Mouse (Mus musculus) lung, embryonic 16.5 days (tissue): ENCODE data around the gene Mas1. TPM values are rescaled to one million over a fixed set of nuclear protein-coding genes. Genes with fewer than 3 reads are reported as not detected.
A peak's percentile ranks its signal among the peaks of the same experiment; 100 is the strongest.

Source experiments
- ATAC-seq: fragments of 200-750 bp; cut with Nextera tagmentation; 2 replicates; pipeline ENCODE4 v1.8.0; 2017; ENCODE audit warnings: low read depth, mild to moderate bottlenecking, moderate library complexity
- H3K27ac ChIP-seq: fragments of 300-500 bp; sonication (generic); 2 replicates; pipeline ENCODE4 v1.5.1; 2014; ENCODE audit warnings: mild to moderate bottlenecking, control low read depth, low read length
- H3K27me3 ChIP-seq: fragments of 300-500 bp; sonication (generic); 2 replicates; pipeline ENCODE4 v1.6.1; 2014; ENCODE audit warnings: low read depth, low read length, mixed read lengths; ENCODE audit not compliant: control insufficient read depth, insufficient read depth
- H3K36me3 ChIP-seq: fragments of 300-500 bp; sonication (generic); 2 replicates; pipeline ENCODE4 v1.6.1; 2014; ENCODE audit warnings: low read length; ENCODE audit not compliant: control insufficient read depth, insufficient read depth
- H3K4me1 ChIP-seq: fragments of 300-500 bp; sonication (generic); replicated peaks from 2 replicates; pipeline ENCODE4 v1.6.1; 2014; ENCODE audit warnings: low read length, mixed read lengths; ENCODE audit not compliant: control insufficient read depth, insufficient read depth
- H3K4me2 ChIP-seq: fragments of 300-500 bp; sonication (generic); 2 replicates; pipeline ENCODE4 v1.6.1; 2014; ENCODE audit warnings: low read depth, low read length, control low read depth
- H3K4me3 ChIP-seq: fragments of 300-500 bp; sonication (generic); 2 replicates; pipeline ENCODE4 v1.5.1; 2014; ENCODE audit warnings: mild to moderate bottlenecking, low read length, control low read depth
- H3K9ac ChIP-seq: fragments of 300-500 bp; sonication (generic); 2 replicates; pipeline ENCODE4 v1.6.1; 2014; ENCODE audit warnings: low read length, control low read depth
- H3K9me3 ChIP-seq: fragments of 300-500 bp; sonication (generic); 2 replicates; pipeline ENCODE4 v1.6.1; 2016; ENCODE audit warnings: low read length; ENCODE audit not compliant: control insufficient read depth
- WGBS: fragments of 180-500 bp; shearing (Covaris S2); extraction: QIAGEN DNeasy Blood & Tissue Kit; methylation state at CpG from one replicate; pipeline ENCODE4 v1.1.7; 2014; 5-methylcytosine and 5-hydroxymethylcytosine counted together
- polyA plus RNA-seq: library from polyadenylated mRNA; unstranded; fragments of >200 nt; fragmentation: Nextera tagmentation; extraction: Ambion mirVana; gene quantifications from 2 replicates; pipeline ENCODE4 v1.2.1, GENCODE M21; 2015

The Mas1 gene
- 0.25 and 0.40 TPM in 2 replicates for polyA plus RNA-seq

DNA sequence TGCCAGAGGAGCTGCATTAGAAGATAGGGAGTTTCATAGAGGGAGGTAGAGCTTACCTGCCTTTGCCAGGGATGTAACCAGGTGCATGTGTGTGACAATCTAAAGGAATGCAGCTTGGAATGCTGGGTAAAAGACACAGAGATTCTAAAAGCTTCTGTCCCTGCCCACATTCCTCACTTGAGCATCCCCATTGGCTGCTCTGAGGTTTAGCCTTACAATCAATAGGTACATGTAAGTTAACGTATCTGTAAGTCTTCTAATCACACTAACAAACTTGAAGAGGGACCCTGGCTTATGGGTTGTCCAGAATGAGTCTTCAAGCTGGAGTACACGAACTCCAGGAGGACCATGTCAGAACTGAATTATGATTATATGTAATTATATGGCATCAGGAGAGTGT lies at the start of gene Mas1:
Gene Mas1, minus strand, starts transcription at position 101 of the 400 bp plus-strand sequence.
- peaks cover 4% of the 10 kb centered on the region; the same call in 1 of the 2 replicates for H3K27me3 ChIP-seq
- 21% methylated on average over 2 of the region's 2 CpGs for WGBS
- H3K9ac ChIP-seq, result no peak within 1 kb of the TSS
- H3K36me3 ChIP-seq, result no peaks in the 10 kb centered on the region
- H3K4me3 ChIP-seq, result no peak within 1 kb of the TSS
- H3K9me3 ChIP-seq, result no peaks in the 10 kb centered on the region
- no peak within 1 kb of the TSS for H3K27ac ChIP-seq
- no peak for ATAC-seq
- peaks cover 8% of the 10 kb centered on the region; the same call in 1 of the 2 replicates for H3K4me1 ChIP-seq
- no peak within 1 kb of the TSS for H3K4me2 ChIP-seq

DNA sequence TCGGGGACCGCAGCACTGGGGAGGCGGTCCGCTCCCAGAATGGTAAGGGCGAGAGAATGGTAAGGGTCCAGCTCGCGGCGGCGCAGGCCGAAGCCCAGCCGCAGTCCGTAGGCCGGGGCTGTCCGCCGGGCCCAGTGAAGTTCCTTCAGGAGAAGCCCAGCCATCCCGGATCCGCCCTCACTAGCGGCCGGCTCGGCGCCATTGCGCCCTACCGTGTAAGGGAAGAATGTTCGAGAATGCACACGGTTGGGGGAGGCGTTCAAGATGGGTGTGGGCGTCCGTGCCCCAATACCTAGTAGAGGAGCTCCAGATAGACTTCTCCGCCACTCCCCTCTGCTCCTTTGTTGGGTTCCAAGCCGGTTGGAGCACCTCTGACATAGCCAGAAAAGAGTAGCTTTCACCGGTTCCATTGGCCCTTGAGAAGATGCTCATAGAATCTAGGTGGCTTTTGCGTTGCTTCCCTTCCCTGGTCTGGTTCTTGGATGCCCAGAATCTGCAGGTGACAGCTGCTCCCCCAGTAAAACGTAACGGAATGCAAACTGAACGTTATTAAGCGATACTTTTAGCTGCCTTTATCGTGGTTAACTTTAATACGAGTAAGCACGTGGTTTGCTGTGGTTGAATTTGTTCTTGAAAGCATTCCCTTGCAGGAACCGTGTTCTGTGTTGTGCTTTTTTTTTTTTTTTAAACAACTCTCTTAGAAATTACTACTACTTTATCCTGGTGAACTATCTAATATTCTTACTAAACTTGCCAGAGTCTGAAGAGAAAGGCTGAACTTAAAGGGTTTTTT lies 48.8 kb upstream of the Mas1 start:
- no peaks in the 10 kb centered on the region for H3K9me3 ChIP-seq
- peaks cover 44% of the 10 kb centered on the region for H3K36me3 ChIP-seq
- no peaks in the 10 kb centered on the region for H3K27me3 ChIP-seq
- peak overlapping the region; percentile 92 for H3K27ac ChIP-seq
- peak; percentile 53 for ATAC-seq
- H3K4me1 ChIP-seq, result peaks cover 4% of the 10 kb centered on the region; the same call in 1 of the 2 replicates
- peak overlapping the region; percentile 55 for H3K4me2 ChIP-seq
- under 1% methylated on average over 40 of the region's 40 CpGs for WGBS
- H3K4me3 ChIP-seq, result peak overlapping the region; percentile 99
- peak overlapping the region; percentile 98 for H3K9ac ChIP-seq

DNA sequence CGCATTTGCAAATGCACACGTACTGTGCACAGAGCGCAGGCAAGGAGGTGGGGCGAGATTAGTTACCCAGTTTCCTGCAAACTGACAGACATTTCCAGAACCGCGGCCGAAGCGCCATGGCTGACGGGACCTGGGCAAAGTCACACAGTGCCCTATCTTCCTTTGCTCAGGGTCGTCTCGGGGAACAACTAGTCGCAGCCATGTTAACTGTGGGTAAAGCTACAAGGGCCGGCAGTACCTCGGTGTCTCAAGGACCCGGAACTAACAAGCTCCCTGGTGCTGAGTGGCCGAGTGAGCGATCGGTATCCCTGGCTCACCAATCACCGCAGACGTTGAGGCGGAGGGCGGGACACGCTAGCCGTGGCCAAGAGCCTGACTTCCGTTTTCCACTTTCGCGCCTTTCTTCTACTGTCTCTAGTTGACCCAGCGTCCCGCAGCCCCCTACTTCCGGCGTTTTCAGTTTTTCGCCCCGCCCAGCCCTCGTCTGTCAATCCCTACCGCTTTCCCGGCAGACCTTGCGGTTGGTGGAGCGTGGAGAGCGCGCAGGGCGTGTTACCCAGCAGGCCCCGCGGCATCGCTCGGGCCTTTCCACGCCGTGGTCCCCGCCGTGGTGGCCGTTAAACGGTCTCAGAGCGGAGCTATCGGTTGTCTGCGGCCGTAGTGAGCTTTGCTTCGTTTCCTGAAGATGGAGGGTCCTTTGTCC lies 48.1 kb upstream of the Mas1 start, which contains the start of gene Mrpl18:
Gene Mrpl18, minus strand, starts transcription at position 465 of the 703 bp plus-strand sequence.
- Histone ChIP-seq H3K4me2 (peak within 1 kb of the TSS; percentile 72), H3K36me3 (peaks cover 42% of the 10 kb centered on the region), H3K9ac (peak within 1 kb of the TSS; percentile 98), H3K9me3 (no peaks in the 10 kb centered on the region), H3K4me3 (peak within 1 kb of the TSS; percentile 99), H3K27ac (peak within 1 kb of the TSS; percentile 92), H3K27me3 (no peaks in the 10 kb centered on the region), H3K4me1 (peaks cover 4% of the 10 kb centered on the region; the same call in 1 of the 2 replicates)
- peak; percentile 99 for ATAC-seq
- WGBS, result under 1% methylated on average over 56 of the region's 56 CpGs

DNA sequence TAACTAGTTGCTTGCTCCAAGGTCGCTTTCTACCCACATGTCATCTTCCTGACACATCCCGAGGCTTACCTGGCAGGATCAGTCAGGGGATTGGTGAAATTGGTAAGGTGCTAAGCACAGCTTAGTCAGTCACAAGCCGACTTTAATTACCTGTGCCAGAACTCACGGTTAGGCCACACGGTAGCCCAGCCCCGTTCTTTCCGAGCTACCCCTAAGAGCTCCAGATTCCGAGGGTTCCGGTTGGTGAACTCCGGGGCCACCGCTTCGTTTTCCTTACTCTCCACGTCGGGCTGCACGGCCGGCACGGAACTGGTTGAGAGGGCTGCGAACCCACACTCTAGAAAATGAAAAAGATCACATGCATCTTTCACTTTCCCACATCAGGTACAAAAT lies 47.5 kb upstream of the Mas1 start, which contains the start of gene Tcp1:
Gene Tcp1, plus strand, starts transcription at position 214 of the 393 bp plus-strand sequence.
- Histone ChIP-seq H3K9ac (peak within 1 kb of the TSS; percentile 98), H3K4me1 (peaks cover 4% of the 10 kb centered on the region; the same call in 1 of the 2 replicates), H3K4me2 (peak within 1 kb of the TSS; percentile 72), H3K36me3 (peaks cover 38% of the 10 kb centered on the region), H3K27me3 (no peaks in the 10 kb centered on the region), H3K9me3 (no peaks in the 10 kb centered on the region), H3K27ac (peak within 1 kb of the TSS; percentile 92), H3K4me3 (peak within 1 kb of the TSS; percentile 99)
- WGBS, result under 1% methylated on average over 18 of the region's 18 CpGs
- ATAC-seq, result no peak

DNA sequence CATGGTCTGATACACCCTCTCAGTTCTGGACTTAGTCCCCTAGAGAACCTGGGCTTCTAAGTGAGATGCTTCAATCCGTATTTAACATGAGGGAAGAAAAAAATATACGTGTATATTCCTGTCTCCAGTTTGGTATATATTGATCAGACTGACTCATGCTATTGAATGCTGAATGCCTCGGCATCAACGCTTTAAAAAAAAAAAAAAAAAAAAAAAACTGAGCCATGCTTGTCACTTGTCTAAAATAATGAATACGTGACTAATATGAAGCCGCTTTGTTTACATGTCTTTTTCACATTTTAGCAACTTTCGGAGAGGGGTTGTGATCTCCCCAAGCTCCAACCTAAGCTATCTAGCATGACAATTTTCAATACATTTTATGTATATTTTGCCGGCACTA lies 42.4 kb upstream of the Mas1 start:
- Histone ChIP-seq H3K4me1 (no peaks in the 10 kb centered on the region; the same call in 1 of the 2 replicates), H3K9ac (no peak overlapping the region), H3K36me3 (peaks cover 26% of the 10 kb centered on the region), H3K27ac (no peak overlapping the region), H3K9me3 (no peaks in the 10 kb centered on the region), H3K4me2 (no peak overlapping the region), H3K27me3 (no peaks in the 10 kb centered on the region), H3K4me3 (no peak overlapping the region)
- WGBS, result 84% methylated on average over 8 of the region's 8 CpGs
- ATAC-seq, result no peak

DNA sequence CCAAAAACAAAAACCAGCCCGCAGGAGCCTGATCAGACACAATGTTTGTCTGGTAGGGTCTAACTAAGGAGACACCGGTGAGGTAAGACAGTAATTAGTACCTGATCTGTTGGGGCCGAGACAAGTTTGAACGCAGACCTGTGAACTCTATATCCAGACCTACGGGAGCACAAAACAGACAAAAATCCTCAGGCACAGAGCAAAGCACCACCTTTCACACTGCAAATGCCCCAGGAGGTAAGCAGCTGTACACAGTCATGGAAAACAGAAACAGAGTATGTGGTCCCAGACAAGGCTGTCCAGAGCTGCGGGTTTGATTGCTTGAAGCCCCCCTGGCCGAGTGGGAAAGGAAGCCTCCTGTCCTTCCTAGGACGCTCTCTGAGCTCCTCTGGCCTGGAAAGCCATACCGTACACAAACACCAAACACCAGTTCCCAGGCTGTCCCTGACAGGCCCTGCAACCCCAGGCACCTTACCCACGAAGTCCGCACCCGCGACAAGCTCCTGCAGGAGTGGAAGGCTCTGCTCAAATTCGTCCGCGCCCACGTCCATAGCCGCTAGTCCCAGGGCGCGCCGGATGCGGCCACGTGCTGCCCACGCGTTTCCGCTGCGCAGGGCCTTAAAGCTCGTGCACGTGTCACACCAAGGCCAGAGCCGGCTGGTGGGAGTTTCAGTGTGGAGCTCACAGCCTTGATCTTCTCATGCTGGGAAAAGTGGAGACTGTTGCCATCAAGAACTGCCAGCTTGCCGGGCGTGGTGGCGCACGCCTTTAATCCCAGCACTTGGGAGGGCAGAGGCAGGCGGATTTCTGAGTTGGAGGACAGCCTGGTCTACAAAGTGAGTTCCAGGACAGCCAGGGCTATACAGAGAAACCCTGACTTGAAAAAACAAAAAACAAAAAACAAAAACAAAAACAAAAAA lies 41.7 kb upstream of the Mas1 start, which contains the start of gene Pnldc1:
Gene Pnldc1, minus strand, starts transcription at position 870 of the 920 bp plus-strand sequence.
- WGBS, result 75% methylated on average over 35 of the region's 35 CpGs
- peaks cover 26% of the 10 kb centered on the region for H3K36me3 ChIP-seq

DNA sequence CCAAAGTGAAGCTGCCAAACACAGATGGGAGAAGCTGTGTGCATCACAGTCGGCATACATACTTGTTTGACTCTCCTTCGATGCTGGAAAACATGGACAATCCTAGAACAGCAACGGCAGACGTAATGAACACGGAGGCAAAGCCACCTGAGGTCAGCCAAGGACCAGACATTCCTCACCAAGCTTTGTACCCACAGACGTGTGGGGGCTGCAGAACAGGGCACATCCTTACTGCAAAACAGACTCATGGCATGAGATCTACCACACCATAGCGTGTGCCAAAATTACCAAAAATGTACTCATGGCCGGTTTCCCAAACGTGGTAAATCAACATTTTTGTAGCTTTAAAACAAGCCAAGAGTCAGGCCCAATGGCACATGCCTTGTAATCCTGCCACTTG lies 38.5 kb upstream of the Mas1 start:
- 88% methylated on average over 9 of the region's 9 CpGs for WGBS
- no peak overlapping the region for H3K4me2 ChIP-seq
- H3K27ac ChIP-seq, result no peak overlapping the region
- no peaks in the 10 kb centered on the region for H3K9me3 ChIP-seq
- no peak for ATAC-seq
- no peak overlapping the region for H3K9ac ChIP-seq
- no peaks in the 10 kb centered on the region for H3K27me3 ChIP-seq
- peaks cover 2% of the 10 kb centered on the region; the same call in 1 of the 2 replicates for H3K36me3 ChIP-seq
- peaks cover 5% of the 10 kb centered on the region; the same call in 1 of the 2 replicates for H3K4me1 ChIP-seq
- no peak overlapping the region for H3K4me3 ChIP-seq

More for the DNA sequence above, 41.7 kb upstream of the Mas1 start, which contains the start of gene Pnldc1:
- Histone ChIP-seq H3K27me3 (no peaks in the 10 kb centered on the region), H3K4me2 (no peak within 1 kb of the TSS), H3K4me3 (no peak within 1 kb of the TSS), H3K9me3 (no peaks in the 10 kb centered on the region), H3K4me1 (no peaks in the 10 kb centered on the region), H3K27ac (no peak within 1 kb of the TSS), H3K9ac (no peak within 1 kb of the TSS)
- no peak for ATAC-seq

DNA sequence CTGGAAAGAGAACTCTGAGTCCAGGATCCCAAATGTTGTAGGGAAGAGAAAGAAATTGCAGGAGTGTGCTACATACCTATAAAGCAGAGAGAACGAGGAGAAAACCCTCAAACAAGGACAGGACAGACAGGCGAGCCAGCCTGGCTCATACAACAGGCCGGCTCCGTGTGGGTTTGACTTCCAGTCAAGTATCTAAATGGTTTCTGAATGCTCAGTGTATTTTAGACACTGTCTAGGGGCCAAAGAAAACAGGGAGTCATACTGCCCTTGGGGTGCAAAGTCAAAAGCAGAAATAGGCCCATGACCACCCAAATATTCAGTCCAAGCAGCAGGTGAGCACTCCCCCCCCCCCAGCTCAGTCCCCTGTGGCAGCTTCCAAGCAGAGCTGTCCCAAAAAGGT lies 37.9 kb upstream of the Mas1 start:
- no peak for ATAC-seq
- no peak overlapping the region for H3K4me3 ChIP-seq
- H3K4me2 ChIP-seq, result no peak overlapping the region
- H3K4me1 ChIP-seq, result peaks cover 5% of the 10 kb centered on the region; the same call in 1 of the 2 replicates
- peaks cover 2% of the 10 kb centered on the region; the same call in 1 of the 2 replicates for H3K36me3 ChIP-seq
- H3K27me3 ChIP-seq, result no peaks in the 10 kb centered on the region
- no peak overlapping the region for H3K9ac ChIP-seq
- H3K9me3 ChIP-seq, result no peaks in the 10 kb centered on the region
- 89% methylated on average over 4 of the region's 4 CpGs for WGBS
- no peak overlapping the region for H3K27ac ChIP-seq
